Mouse (Mus musculus) stomach, adult 2 months (tissue): Measurements from ENCODE around the gene Nasp. TPM values are rescaled to one million over a fixed set of nuclear protein-coding genes. Genes with fewer than 3 reads are reported as not detected.

Experiments used
- polyA plus RNA-seq: library from polyadenylated mRNA; depleted of rRNA; stranded (reverse); fragments of >200 nt; gene quantifications from 2 replicates; pipeline ENCODE4 v1.2.3, GENCODE M21; 2012; rRNA removed

The Nasp gene
- 0.74 and 1.0 TPM in 2 replicates for polyA plus RNA-seq

GRCm38 (mm10) chr4:116627722-116628662 is at the start of gene Nasp:
Nasp (minus strand) TSS chr4:116627941.

GRCm38 (mm10) chr4:116650924-116651796 is 23.4 kb upstream of the Nasp start, which contains the start of gene Akr1a1:
Akr1a1 (minus strand) TSS chr4:116651680.

GRCm38 (mm10) chr4:116596379-116596778 is 31.4 kb downstream of the Nasp start, which contains the start of gene Ccdc17:
Ccdc17 (plus strand) TSS chr4:116596654.

GRCm38 (mm10) chr4:116557306-116558121 is 70.2 kb downstream of the Nasp start, which contains the start of gene Gpbp1l1:
Gpbp1l1 (plus strand) TSS chr4:116557658.

GRCm38 (mm10) chr4:116555413-116556300 is 72.1 kb downstream of the Nasp start, which contains the start of gene Tmem69:
Tmem69 (minus strand) TSS chr4:116555936.

Other genes starting within 250 kb of the Nasp start
- gene Mast2, start 163.8 kb downstream of the Nasp start, polyA plus RNA-seq, result 43.6 and 44.9 TPM in 2 replicates
- gene Ipp, start 120.4 kb downstream of the Nasp start, polyA plus RNA-seq, result 0.18 and 0.27 TPM in 2 replicates
- gene Tmem69, start 72.0 kb downstream of the Nasp start, polyA plus RNA-seq, result 1.1 and 1.5 TPM in 2 replicates
- gene Gpbp1l1, start 70.3 kb downstream of the Nasp start, polyA plus RNA-seq, result 8.5 and 10.0 TPM in 2 replicates
- 3.2 and 3.3 TPM in 2 replicates for gene Ccdc17, start 31.3 kb downstream of the Nasp start, polyA plus RNA-seq
- gene Akr1a1, start 23.7 kb upstream of the Nasp start, polyA plus RNA-seq, result 272 and 380 TPM in 2 replicates
- 15.3 and 19.3 TPM in 2 replicates for gene Prdx1, start 57.6 kb upstream of the Nasp start, polyA plus RNA-seq
- 3.1 and 4.9 TPM in 2 replicates for gene Mmachc, start 80.5 kb upstream of the Nasp start, polyA plus RNA-seq
- gene Ccdc163, start 80.6 kb upstream of the Nasp start, polyA plus RNA-seq, result 8.5 and 12.1 TPM in 2 replicates
- gene Tesk2, start 93.0 kb upstream of the Nasp start, polyA plus RNA-seq, result 0.76 and 0.88 TPM in 2 replicates
- 5.2 and 5.8 TPM in 2 replicates for gene Toe1, start 179.7 kb upstream of the Nasp start, polyA plus RNA-seq
- gene Mutyh, start 179.8 kb upstream of the Nasp start, polyA plus RNA-seq, result 1.5 and 2.4 TPM in 2 replicates
- 2.9 and 3.9 TPM in 2 replicates for gene Hpdl, start 193.8 kb upstream of the Nasp start, polyA plus RNA-seq
- gene Zswim5, start 249.4 kb upstream of the Nasp start, polyA plus RNA-seq, result 0.06 and 0.26 TPM in 2 replicates